Mouse (Mus musculus) lung, embryonic 14.5 days (tissue): ENCODE data around the gene Zmiz1. TPM values are rescaled to one million over a fixed set of nuclear protein-coding genes. Genes with fewer than 3 reads are reported as not detected.
A peak's percentile ranks its signal among the peaks of the same experiment; 100 is the strongest.

ENCODE experiments used
- ATAC-seq: fragments of 200-750 bp; cut with Nextera tagmentation; 2 replicates; pipeline ENCODE4 v1.8.0; 2017; ENCODE audit warnings: mild to moderate bottlenecking, moderate TSS enrichment, moderate library complexity; ENCODE audit not compliant: insufficient read depth
- DNase-seq: peaks from one replicate; pipeline ENCODE4 v3.0.0-alpha.2; 2015
- H3K27ac ChIP-seq: fragments of 300-500 bp; sonication (generic); 2 replicates; pipeline ENCODE4 v1.5.1; 2014; ENCODE audit warnings: low read depth, mild to moderate bottlenecking, moderate library complexity
- H3K27me3 ChIP-seq: fragments of 300-500 bp; sonication (generic); 2 replicates; pipeline ENCODE4 v1.6.1; 2014; ENCODE audit warnings: low read length, control low read depth; ENCODE audit not compliant: insufficient read depth
- H3K36me3 ChIP-seq: fragments of 300-500 bp; sonication (generic); 2 replicates; pipeline ENCODE4 v1.6.1; 2014; ENCODE audit warnings: control low read depth; ENCODE audit not compliant: insufficient read depth
- H3K4me1 ChIP-seq: fragments of 300-500 bp; sonication (generic); 2 replicates; pipeline ENCODE4 v1.6.1; 2014; ENCODE audit warnings: antibody characterized with exemption, control low read depth; ENCODE audit not compliant: insufficient read depth
- H3K4me2 ChIP-seq: fragments of 300-500 bp; sonication (generic); 2 replicates; pipeline ENCODE4 v1.6.1; 2014; ENCODE audit warnings: mild to moderate bottlenecking
- H3K4me3 ChIP-seq: fragments of 300-500 bp; sonication (generic); 2 replicates; pipeline ENCODE4 v1.5.1; 2014; ENCODE audit warnings: low read depth, low read length
- H3K9ac ChIP-seq: fragments of 300-500 bp; sonication (generic); 2 replicates; pipeline ENCODE4 v1.6.1; 2014
- H3K9me3 ChIP-seq: fragments of 300-500 bp; sonication (generic); 2 replicates; pipeline ENCODE4 v1.6.1; 2016; ENCODE audit warnings: low read depth, low read length, control low read depth
- CTCF ChIP-seq: IDR thresholded peaks from 2 replicates; pipeline ENCODE4 v1.5.1; 2016; ENCODE audit warnings: antibody characterized with exemption, low read depth
- WGBS: fragments of 180-500 bp; shearing (Covaris S2); extraction: QIAGEN DNeasy Blood & Tissue Kit; methylation state at CpG from one replicate; pipeline ENCODE4 v1.1.7; 2014; 5-methylcytosine and 5-hydroxymethylcytosine counted together
- polyA plus RNA-seq: library from polyadenylated mRNA; unstranded; fragments of >200 nt; fragmentation: Nextera tagmentation; extraction: Ambion mirVana; gene quantifications from 2 replicates; pipeline ENCODE4 v1.2.1, GENCODE M21; 2014

Gene Zmiz1
- polyA plus RNA-seq, 1 experiment from 2014 or later, result 33.5 TPM

DNA sequence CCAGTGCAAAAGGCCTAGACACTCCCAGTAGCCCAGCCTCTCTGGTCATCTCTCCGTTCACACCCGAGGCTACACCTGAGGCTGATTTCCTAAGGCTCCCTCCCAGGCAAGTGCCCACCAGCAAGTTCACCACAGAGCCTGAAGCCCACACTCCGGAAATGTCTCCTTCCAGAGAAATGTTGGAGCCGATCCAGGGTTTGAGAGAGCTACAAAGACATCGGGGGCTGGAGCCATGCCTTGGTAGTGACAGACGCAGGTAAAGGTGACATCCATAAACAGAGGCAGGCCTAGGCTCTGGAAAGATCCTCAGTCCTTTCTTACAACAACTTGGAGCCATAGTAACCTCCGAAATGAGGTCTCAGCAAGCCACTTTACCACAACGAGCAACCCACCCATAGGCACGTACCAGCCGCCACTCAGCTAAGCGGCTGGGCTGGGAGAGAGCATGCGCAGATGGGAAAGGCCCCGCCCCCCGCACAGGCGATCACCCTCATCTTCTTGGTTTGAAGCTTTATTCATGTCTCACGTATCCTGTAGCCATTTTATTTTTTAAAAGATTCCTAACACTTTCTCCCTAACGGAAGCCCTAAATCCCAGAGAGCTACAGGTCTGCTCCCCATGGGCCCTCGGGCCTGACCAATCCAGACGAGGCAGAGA is 206.5 kb downstream of the Zmiz1 start:
- ATAC-seq (no peak), DNase-seq (no peak)
- Histone ChIP-seq H3K4me2 (no peak overlapping the region), H3K27me3 (no peaks in the 10 kb centered on the region), H3K9ac (no peak overlapping the region), H3K4me3 (no peak overlapping the region), H3K36me3 (peaks cover 62% of the 10 kb centered on the region), H3K9me3 (no peaks in the 10 kb centered on the region), H3K4me1 (no peaks in the 10 kb centered on the region), H3K27ac (no peak overlapping the region)
- WGBS, result 74% methylated on average over 19 of the region's 19 CpGs
- TF ChIP-seq CTCF, result no peak

DNA sequence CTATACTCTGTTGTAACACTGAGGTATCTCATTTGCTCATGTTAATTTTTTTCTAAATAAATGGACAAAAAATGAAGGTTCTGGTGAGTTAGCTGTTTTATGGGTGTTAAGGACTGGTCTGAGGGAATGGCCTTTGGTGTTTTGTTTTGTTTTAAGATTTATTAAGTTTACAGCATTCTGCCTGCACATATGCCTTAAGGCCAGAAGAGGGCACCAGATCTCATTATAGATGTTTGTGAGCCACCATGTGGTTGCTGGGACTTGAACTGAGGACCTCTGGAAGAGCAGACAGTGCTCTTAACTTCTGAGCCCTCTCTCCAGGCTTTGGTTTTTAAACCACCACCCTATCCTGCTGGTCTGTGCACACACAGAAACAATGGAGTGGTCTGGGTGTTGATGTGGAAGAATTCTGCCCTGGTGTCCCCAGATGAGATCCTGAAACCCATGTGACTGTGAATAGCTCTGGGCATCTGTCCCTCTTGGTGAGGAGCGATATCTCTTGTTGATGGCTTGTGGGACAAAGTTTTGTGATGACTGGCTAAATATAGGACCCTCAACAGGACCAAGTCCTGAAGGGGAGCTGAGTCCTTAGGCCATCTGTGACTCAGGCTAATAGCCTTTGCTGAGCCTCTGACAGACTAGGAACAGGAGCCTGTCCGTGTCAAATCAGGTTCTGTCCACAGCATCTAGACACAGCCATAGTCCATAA is 207.8 kb downstream of the Zmiz1 start:
- no peaks in the 10 kb centered on the region for H3K27me3 ChIP-seq
- no peak overlapping the region for H3K4me2 ChIP-seq
- no peak for ATAC-seq
- H3K36me3 ChIP-seq, result peaks cover 49% of the 10 kb centered on the region
- H3K4me1 ChIP-seq, result no peaks in the 10 kb centered on the region
- no peaks in the 10 kb centered on the region for H3K9me3 ChIP-seq
- no peak overlapping the region for H3K4me3 ChIP-seq
- no peak overlapping the region for H3K9ac ChIP-seq
- WGBS, result 86% methylated on average over 2 of the region's 2 CpGs
- TF ChIP-seq CTCF, result peak; percentile 65
- no peak overlapping the region for H3K27ac ChIP-seq
- DNase-seq, result peak; percentile 65

DNA sequence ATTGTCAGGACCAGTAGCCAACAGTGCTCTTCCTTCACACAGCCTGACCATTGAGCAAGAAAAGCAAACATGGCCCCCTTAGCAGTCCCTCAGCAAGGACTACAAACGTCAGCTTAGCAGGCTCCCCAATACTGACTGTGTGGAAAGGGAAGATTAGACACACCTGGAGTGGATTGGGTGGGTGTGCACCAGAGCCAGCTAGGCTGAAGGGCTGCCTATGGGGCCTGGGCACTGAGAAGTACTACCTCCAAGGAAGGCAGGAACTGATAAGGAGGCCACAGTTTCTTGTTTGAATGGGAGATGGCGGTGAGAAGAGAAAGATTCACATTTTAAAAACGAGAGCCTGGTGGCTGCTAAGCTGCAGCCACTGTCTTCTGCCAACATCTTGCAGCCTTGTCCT is 208.6 kb downstream of the Zmiz1 start:
- WGBS, result 52% methylated on average over 3 of the region's 3 CpGs

DNA sequence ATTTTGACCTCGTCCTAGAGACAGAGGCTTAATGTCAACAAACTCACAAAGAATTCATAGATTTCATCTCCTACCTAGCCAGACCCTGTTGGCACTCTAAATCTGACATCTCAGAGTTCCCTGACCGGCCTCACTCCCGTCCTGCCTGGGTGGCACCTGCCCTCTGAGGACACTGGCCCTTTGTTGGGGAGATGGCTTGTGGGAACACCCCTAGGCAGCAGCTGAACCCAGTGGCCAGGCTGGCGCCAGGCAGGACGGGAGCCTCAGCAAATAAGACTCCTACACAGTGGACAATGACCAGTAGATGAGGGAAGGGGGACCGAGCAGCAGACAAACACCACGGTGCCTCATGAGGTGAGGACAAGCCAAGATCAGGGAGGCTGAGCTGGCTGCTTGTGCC is 220.6 kb downstream of the Zmiz1 start:
- H3K4me1 ChIP-seq, result no peaks in the 10 kb centered on the region
- no peaks in the 10 kb centered on the region for H3K36me3 ChIP-seq
- 40% methylated on average over 7 of the region's 7 CpGs for WGBS
- no peak overlapping the region for H3K4me2 ChIP-seq
- H3K9ac ChIP-seq, result no peak overlapping the region
- no peaks in the 10 kb centered on the region for H3K9me3 ChIP-seq
- no peak for DNase-seq
- no peaks in the 10 kb centered on the region for H3K27me3 ChIP-seq
- H3K4me3 ChIP-seq, result no peak overlapping the region
- H3K27ac ChIP-seq, result no peak overlapping the region
- no peak for ATAC-seq
- TF ChIP-seq CTCF, result no peak

More for the DNA sequence above, 208.6 kb downstream of the Zmiz1 start:
- Histone ChIP-seq H3K9me3 (no peaks in the 10 kb centered on the region), H3K27ac (no peak overlapping the region), H3K4me2 (no peak overlapping the region), H3K4me1 (no peaks in the 10 kb centered on the region), H3K27me3 (no peaks in the 10 kb centered on the region), H3K36me3 (peaks cover 41% of the 10 kb centered on the region), H3K4me3 (no peak overlapping the region), H3K9ac (no peak overlapping the region)
- TF ChIP-seq CTCF, result no peak
- ATAC-seq, result no peak
- no peak for DNase-seq

DNA sequence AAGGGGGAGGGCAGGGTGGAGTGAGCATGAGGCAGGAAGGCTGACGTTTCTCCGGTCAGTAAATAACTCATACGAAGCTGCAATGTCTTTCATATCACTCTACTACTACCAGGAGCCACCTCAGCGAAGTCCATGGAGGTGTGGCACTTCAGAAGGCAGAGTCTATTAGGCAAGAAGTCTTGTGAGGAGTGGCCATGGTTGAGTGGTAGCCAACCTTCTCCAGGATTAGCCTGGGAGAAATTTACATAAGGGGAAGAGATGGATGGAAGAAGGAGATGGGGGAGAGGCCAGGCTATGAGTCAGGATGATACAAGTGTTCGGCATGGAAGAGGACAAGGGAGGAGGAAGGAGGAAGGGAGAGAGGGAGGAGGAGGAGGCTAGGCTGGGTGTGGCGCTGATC is 223.0 kb downstream of the Zmiz1 start:
- no peak overlapping the region for H3K4me2 ChIP-seq
- no peak overlapping the region for H3K27ac ChIP-seq
- no peaks in the 10 kb centered on the region for H3K36me3 ChIP-seq
- H3K9ac ChIP-seq, result no peak overlapping the region
- H3K4me1 ChIP-seq, result no peaks in the 10 kb centered on the region
- H3K27me3 ChIP-seq, result no peaks in the 10 kb centered on the region
- H3K9me3 ChIP-seq, result no peaks in the 10 kb centered on the region
- H3K4me3 ChIP-seq, result no peak overlapping the region
- WGBS, result 56% methylated on average over 6 of the region's 6 CpGs
- TF ChIP-seq CTCF, result no peak
- no peak for DNase-seq
- no peak for ATAC-seq

DNA sequence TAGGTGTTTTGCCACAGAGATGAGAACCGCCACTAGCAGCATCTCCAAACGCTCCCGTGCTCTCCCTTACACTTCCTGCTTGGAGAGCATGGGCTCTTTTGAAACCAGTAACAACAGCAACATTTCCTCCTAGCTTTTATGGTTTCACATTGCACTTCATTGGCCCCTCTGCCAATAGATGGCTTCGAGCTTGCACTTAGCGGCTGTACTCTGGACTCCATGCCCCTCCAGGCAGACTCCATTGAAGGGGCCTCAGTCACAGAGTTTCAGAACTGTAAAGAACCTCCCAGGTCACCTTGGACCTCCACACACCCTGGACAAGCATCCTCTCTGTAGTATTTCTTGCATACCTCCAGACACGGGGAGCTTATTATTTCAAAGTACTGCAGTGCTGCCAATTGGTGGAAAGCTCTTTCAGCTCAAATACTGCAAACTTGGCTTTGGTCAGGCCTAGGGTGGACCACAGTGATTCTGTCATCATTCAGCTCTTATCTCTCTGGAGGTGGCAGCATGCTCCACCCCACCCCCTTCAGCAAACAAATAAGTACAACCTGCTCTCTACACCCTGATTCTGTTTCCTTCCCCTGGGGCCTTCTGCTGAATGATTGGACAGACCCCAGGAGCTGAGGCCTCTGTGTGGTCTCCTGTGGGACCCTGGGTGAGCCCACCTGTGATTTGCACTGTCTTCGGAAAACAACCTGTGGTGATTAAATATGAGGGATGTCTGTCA is 227.4 kb downstream of the Zmiz1 start:
- H3K9ac ChIP-seq, result no peak overlapping the region
- H3K9me3 ChIP-seq, result no peaks in the 10 kb centered on the region
- H3K4me1 ChIP-seq, result no peaks in the 10 kb centered on the region
- DNase-seq (no peak), ATAC-seq (no peak)
- H3K36me3 ChIP-seq, result no peaks in the 10 kb centered on the region
- H3K4me2 ChIP-seq, result no peak overlapping the region
- WGBS, result 53% methylated on average over 7 of the region's 7 CpGs
- H3K4me3 ChIP-seq, result no peak overlapping the region
- TF ChIP-seq CTCF, result no peak
- no peaks in the 10 kb centered on the region for H3K27me3 ChIP-seq
- H3K27ac ChIP-seq, result peak overlapping the region; percentile 50; the same call in 1 of the 2 replicates
